Mouse (Mus musculus): ENCODE results near the gene Tbc1d14.

The Tbc1d14 gene

DNA sequence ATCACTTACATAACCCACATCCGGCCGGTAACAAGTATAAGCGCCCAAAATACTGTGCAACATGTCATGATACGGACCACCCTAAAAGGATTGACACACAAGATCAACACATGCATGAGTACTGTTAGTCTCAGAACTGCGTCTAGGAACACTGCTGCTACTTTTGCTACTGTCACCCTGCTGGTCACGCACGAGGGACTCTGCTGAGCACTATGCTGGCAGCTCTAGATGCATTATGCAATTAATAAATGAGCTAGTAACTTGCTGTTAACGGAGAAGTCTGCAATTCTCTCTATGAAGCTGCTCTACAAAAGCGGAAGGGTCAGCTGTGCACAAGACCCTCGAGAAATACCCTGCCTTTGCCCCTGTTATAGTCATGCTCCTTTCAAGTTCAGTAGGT is 84.7 kb downstream of the Tbc1d14 start:
- DNase-seq (ENCODE audit: low spot score): no peak

DNA sequence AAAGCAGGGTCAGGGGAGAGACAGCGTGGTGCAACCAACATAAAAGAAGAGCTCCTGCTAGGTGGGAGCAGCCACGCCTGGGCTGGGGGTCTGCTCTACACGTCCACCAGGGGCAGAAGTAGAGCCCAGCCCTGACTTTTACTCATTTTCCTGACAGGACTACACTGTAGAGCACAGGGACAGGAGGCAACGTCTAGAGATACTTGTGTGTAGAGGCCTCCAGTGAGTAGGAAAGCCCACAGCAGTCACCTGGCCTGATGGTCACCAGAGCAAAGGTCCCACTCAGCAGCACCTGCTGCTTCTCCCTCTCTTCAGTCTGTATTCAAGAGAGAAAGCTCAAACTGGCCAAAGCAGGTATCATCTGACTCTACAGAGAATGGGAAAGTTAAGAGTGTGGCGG is 87.4 kb downstream of the Tbc1d14 start:
- no peak for DNase-seq (ENCODE audit: low spot score)

DNA sequence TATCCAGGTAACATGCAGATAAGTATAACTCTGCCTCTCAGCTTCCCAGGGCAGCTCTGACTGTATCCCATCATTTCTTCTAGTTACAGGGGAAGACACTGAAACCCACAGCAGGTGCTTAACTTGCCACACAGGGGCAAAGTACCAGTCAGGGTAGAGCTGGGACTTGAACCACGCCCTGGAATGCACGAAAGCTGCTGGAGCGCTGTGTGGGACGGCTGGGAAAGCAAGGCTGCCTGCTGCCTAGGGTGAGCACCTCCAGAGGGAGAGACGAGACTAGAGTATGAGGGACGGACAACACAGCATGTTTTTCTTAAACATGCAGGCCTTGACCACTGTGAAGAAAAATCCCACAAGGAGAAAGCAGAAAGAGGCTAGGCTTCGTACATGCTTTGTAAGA is 87.8 kb downstream of the Tbc1d14 start:
- no peak for DNase-seq (ENCODE audit: low spot score)

DNA sequence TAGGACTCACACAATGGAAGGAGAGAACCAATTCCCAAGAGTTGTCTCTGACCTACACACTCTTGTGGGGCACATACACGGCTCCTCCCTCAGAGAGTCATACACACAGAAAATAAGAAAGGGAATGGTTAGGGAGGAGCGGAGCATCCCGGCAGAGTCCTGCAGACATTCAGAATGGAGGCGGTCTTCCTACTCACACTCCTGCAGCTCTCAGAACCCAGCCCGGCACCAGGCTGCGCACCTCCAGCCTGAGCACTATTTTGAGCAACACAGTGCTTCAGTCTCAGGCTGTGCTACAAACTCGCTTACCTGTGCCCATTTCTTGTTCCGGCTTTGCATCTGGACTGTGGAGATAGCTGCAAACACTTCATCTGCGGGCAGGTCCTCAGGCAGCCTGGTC is 98.4 kb downstream of the Tbc1d14 start:
- no peak for DNase-seq (ENCODE audit: low spot score)

DNA sequence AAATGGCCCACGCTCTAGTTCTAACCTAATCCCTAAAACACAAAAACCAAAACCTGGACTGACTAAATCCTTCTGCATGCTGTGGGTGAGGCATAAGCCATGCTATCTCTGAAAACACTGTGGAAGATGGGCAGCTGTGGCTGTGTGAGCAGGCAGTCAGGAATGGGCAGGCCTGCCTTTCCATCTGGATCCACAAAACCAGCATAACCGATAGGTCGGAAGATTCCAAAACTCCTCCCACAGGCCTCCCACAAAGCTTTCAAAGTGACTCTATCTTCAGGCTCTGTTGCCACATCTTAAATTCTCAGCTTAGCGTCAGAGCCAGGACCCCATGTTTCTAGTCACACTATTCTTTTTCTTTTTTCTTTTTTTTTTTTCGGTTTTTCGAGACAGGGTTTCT is 99.2 kb downstream of the Tbc1d14 start:
- DNase-seq (ENCODE audit: low spot score): no peak

DNA sequence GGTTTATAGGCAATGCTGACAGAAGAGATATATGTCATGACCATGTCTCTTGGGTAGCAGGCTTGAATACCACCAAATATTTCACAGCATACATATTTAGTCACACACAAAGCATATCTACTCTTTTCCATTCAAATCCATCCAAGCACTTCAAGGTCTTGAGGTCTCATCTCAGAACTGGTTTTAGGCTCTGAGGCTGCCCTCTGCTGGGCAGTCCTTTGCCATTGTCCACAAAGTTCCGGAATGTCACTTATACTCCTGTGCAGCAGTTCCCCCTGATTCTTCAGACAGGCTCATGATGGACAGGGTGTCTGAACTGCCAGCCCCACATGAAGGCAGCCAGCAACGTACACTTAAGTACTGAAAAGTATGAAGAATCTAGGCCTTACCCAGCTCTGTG is 103.9 kb downstream of the Tbc1d14 start:
- DNase-seq (ENCODE audit: low spot score): peak; percentile 63

DNA sequence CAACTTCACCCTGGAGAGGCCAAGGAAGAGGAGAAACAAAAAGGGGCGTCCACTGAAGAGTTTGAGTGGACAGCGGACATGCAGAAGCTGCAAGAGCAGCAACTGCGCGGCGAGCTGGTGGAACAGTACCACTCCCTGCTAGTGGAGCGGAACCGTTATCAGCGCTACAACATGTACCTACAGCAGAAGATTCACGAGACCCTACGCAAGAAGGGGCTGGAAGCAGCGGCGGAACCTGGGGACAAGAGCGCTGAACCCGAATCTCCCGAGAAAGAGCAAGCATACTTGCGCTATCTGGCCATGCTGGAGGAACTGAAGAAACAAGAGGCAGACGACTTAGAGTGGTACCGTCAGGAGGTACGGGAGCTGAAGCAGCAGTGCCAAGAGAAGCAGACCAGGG is 107.8 kb downstream of the Tbc1d14 start:
- DNase-seq (ENCODE audit: low spot score): no peak

DNA sequence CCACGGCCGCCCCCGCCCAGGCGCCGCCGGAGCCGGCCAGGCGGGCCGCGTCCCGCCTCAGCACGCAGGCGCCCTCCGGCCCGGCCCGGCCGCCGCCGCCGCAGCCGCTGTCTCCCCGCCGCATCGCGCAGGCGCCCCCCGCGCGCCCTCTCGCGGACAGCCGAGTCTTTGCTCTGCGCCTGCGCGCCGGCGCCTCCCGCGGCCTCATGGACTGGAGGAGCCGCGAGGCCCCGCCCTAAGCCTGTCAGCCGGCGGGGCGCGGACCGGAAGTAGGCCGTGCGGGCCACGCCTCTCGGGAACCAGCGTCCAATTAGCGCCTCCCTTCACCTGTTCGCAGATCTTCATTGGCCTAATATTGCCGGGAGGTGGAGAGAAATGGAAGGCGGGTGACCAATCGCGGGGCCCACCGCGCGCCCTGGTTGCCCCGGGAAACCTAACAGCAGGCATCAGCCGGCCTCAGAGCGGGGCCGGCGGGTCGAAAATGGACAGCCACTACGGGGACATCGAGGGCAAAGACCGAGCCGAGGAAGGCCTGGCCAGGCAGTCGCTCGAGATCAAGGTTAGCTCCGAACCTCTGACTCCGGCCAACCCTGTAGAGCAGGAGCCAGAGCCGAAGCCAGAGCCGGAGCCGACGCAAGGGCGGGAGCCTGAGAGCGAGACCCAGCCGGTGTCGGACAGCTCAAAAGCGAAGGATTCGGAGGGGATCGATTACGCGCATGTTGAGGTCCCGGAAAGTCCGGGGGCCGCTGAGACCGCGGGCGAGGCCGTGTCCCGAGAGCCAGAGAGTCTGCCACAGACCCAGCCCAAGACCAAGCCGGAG is 108.7 kb downstream of the Tbc1d14 start, which contains the start of the genes Tada2b and Ccdc96:
Gene Tada2b (minus strand): TSS at position 115 of the 820 bp plus-strand sequence.
Gene Ccdc96 (plus strand): TSS at position 418 of the 820 bp plus-strand sequence.
- DNase-seq (ENCODE audit: low spot score): peak; percentile 97

DNA sequence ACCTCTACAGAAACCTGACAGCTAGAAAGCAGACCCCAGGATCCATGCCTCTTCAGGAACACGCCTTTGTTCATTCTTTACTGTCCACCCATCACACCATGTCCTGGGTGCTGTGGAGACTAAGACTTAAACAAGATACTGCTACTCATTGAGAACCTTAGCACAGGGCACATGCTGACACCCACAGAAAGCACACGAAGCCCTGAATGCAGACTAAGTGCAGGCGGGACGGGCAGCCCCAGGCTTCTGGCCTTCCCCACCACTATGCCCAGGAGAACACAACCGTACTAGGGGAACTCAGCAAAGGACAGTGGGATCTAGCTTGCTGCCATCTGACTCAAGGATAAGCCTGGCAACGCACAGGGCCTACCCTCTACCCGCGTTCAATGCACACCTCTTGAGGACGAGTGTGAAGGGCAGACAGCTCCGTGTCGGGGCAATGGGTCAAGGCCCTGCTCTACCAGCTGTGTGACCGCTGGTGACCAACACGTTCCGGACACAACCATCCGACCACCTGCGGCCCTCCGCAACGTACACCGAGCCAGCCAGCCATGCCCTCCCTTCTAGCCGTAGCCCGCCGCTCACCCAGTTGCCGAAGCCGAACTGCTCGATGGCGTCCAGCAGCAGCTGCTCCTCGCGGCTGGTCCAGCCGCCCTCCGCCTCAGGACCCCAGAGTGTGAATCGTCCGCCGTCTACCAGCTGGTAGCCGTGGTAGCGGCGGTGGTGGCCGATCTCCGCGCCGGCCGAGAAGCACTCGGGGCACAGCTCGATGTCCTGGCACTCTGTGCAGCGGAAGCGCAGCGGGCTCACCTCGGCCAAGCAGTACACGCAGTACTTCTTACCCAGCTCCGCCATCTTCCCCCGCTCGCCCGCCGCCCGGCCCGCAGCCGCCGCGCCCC is 109.6 kb downstream of the Tbc1d14 start:
- DNase-seq (ENCODE audit: low spot score): peak; percentile 71

DNA sequence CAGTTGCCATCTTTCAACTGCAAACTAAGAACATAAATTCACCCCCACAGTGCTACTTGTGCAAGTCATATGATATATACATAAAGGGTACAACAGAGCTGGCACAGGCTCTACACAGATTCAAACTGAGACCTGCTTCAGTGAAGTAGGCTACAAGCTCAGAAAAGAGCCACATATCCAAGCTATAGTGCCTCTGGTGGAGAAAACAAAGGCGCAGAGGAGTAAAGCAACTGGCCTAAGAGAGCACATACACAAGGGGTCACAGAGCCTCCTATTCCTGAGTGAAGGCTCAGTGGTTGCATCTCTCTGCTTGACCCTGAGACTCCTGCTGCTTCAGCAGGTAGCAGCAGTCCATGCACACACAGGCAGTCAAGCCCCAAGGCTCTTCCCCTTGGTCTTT is 112.0 kb downstream of the Tbc1d14 start:
- no peak for DNase-seq (ENCODE audit: low spot score)

DNA sequence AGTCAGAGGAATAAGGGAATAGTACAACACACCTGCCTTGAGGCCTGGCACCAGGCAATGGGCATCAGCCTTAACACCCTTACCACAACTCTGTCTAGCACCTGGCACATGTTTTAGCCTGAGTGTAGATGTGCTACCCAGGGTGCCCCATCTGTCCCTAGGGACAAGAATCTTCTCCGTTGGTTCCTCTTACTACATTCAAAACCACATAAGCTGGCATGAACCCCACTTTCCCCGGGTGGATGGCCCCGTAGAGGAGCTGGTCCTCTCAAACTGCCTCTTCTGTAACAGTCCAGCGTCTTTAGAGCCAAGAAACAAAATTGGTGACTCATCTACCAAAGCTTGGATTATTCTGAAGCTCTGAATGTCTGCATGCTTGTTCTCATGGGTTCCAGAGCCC is 112.7 kb downstream of the Tbc1d14 start:
- DNase-seq (ENCODE audit: low spot score): no peak

DNA sequence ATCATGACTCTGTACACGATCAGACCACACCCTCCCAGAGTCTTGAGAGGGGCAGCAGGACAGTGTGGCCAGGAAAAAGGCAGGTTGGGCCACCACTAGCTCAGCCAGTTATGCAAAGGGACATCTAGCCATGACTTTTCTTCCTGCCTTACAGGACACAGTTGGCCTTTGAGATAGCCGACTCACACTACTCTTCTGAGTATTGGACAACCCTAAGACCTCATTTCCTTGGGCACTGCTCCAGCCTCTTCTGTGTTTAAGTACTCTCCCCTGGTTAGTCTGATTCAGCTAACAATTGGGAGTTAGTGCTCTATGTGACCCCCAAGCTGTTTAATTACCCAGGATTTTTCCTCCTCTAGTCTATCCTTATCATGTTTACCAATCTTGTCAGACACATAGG is 113.3 kb downstream of the Tbc1d14 start:
- DNase-seq (ENCODE audit: low spot score): no peak

DNA sequence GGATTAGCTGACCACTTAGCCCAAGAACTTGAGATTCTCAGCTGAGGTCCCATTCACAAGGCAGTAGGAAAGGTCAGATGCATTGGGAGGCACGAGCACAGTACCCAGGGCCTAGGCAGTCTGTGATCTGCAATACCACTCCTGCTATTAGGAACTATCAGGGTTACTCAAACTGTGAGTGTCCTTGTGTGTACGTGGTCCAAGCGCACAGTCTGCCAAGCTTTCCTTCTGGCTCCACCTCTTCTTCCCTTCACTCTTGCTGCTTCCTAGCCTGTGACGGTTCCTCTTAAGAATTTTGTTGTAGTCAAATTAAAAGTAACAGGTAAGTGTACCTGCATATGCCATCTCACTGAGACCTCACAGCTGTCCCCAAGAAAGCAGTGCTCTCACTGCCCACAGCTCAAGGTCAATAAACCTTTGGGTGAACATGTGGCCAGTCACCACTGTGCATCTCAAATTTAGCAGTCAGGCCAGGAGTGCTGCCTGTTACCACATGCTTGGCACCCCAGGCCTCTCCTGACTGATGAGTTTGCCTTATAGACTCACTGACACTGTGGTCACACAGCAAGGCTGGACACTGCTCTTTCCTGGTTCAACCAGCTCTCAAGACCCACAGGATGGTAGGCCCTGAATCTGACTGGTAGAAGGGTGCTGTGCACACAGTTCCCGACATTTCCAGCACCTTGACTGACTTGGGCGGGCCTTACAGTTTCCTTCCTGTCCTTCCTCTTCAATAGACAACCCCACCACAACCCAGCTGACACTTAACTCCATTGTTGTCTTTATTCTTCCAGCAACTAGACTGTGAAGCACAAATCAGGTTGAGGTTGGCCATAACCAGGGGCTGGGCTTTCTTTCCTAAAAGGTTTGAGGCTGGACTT is 114.3 kb downstream of the Tbc1d14 start:
- DNase-seq (ENCODE audit: low spot score): no peak

DNA sequence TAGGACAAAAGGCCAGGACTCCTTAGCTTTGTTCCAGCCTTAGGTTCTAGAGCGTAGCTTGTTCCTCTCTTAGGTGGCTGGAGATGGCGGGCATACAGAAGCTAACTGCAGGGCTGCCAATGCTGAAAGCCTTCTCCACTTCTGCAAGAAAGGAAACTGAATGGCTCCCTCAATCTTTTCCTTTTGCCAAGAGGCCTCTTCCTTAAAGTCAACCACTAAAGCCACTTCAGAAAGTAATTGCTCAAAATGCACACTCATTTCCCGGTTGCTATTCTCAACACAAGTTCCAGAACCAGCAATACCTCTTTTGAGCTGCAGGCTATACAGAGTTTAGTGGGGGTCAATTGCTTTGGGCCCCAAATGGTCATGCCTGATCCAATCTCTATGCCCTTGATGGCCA is 115.6 kb downstream of the Tbc1d14 start:
- no peak for DNase-seq (ENCODE audit: low spot score)

DNA sequence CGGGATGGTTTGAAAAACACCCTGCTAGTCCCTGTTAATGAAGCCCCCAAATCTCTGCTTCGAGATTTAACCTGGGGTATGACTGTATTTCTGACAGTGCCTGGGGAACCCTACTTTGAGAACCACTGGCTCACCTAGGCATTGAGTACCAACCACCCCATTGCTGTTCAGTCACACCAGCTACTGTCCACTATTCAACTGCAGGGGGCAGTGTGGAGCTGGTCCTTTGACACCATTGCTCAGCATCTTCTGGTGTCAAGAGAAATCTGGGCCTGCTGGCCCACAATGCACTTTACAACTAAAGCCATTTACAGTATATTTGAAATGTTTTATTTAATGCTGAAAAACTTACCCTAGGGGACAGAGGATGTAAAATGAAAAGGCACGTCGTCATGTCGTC is 118.8 kb downstream of the Tbc1d14 start:
- DNase-seq (ENCODE audit: low spot score): peak; percentile 80

DNA sequence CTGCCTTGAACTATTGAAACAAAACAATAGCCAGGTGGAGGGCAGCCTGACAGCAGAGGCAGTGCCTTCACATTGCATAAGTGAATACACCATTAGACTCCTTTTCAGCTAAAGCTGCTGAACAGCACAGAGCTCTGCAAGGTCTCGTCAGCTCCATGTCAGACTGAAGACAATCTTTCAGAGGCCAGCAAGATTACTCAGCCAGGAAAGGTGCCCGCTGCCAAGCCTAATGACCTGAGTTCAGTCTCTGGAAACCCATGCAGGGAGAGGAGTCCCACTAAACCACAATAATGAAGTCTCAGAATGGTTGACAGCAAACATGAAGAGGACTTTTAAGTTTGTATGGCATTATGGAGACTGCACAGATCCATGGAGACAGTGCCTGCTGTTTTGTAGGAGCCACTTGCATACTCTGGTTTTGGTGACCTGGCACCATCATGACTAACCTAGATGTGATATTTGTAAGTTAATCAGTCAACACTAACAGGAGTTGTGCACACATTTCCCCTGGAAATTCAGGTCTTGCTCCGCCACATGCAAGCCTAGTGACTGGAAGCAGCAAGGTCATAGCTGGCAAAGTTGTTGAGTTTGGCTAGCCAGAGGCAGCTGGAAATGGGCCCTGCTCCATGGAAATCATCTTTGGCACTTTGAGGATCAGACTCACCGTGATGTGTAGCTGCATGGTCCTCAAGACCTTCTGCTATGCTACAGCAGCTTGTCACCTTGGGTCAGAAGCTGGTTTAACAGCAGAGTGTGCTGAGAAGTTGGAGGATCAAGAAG is 120.0 kb downstream of the Tbc1d14 start:
- no peak for DNase-seq (ENCODE audit: low spot score)

DNA sequence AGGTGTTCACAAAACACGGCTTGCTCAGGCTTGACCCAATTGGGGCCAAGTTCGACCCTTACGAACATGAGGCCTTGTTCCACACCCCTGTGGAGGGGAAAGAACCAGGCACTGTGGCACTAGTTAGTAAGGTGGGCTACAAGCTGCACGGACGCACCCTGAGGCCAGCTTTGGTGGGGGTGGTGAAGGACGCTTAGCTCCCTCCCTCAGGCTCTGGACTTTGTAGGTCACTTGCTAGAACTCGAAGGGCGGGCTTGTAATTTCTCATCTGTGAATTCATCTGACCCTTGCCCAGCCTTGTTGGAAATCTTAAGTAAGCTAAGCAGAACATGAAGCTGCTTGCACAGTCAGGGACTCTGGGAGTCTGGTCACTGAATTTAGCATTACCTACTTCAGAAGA is 121.9 kb downstream of the Tbc1d14 start:
- no peak for DNase-seq (ENCODE audit: low spot score)

DNA sequence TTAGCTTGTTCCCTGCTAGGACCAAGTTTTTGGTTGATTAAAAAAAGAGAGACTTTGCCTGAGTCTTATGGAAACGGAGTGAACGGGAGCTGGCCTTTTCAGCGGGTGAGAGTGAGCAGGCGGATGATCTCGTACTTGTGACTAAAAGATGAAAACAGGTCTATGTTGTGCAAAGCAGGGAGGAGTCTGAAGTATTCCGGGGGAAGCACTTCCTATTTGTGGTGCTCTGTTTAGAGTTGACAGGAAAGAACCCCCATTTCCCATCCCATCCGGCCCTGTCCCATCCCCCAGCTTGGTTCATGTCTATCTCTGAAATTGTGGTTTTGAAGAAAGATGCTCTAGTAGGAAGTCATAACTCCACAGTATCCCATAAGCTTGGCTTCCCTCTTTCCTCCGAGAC is 127.2 kb downstream of the Tbc1d14 start:
- no peak for DNase-seq (ENCODE audit: low spot score)

DNA sequence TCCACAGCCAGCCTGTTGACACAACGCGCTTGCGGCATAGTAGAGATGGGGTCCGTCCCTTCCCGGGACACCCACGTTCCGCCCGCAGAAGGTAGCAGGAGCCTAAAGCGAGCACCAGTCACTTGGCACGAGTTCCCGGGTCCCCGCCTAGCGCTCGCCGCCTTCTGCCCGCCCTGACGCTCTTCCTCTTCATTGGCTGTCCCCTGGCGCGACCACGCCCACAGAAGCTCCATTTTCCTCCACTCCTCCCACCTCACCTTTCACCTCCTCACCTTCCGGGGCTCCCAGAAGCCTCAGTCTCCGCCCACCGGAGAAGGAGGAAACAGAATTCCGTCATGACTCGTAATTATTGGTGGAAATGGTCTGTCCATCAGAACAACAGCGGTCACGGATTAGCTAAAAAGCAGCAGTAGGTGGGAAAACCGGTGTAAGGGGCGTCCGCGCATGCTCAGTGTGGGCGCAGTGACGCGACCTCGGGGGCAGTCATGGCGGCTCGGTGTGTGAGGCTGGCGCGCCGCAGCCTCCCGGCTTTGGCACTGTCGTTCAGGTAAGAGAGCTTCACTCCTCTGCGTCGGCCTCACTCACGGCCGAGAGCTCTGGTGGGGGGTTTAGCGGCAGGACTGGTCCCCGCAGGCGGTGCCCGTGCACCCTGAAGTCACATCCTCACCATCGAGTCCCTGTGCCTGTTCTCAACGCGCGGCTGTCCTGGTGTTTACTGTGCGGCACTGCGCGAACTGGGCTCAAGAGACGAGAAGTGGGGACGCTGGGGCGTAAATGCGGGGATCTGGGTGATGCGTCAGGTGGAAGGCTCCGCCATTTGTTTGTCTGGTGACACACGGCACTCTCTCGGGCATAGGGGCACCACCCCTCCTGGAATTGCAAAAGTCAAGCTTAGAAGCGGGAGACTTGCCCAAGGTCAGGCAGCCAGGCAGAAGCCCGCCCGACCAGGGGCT is 128.1 kb downstream of the Tbc1d14 start, which contains the start of gene Grpel1:
Gene Grpel1 (plus strand): TSS at position 290 of the 953 bp plus-strand sequence.
- peak; percentile 98 for DNase-seq (ENCODE audit: low spot score)

DNA sequence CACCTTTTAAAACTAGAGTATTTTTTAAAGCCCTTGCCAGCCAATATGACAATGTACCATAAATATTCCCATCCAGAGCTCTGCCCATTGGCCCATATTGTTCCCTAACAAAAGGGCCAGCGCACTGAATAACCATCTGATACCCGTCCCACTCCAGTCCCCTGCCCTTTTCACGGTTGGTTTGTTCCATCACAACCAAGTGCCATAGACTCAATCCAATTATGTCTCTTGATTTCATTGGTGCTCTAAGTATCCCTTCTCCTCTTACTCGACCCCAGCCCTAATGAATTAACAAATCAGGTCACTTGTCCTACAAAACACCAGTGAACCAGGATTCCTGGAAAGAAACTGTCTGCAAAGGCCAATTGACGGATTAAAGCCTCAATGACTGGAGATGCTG is 129.7 kb downstream of the Tbc1d14 start:
- no peak for DNase-seq (ENCODE audit: low spot score)

All from testis, postnatal 10 days (tissue).